Mouse (Mus musculus) liver, embryonic 15.5 days (tissue): ENCODE results near the gene Plau. TPM values are rescaled to one million over a fixed set of nuclear protein-coding genes. Genes with fewer than 3 reads are reported as not detected.

Experiments used
- ATAC-seq: fragments of 200-750 bp; cut with Nextera tagmentation; 2 replicates; pipeline ENCODE4 v1.8.0; 2017; ENCODE audit warnings: moderate number of reproducible peaks, mild to moderate bottlenecking, moderate library complexity; ENCODE audit not compliant: insufficient read depth
- H3K27ac ChIP-seq: fragments of 300-500 bp; sonication (generic); replicated peaks from 2 replicates; pipeline ENCODE4 v1.5.1; 2015; ENCODE audit warnings: mild to moderate bottlenecking, inconsistent platforms
- H3K27me3 ChIP-seq: fragments of 300-500 bp; sonication (generic); 2 replicates; pipeline ENCODE4 v1.6.1; 2015; ENCODE audit warnings: mild to moderate bottlenecking, inconsistent platforms
- H3K36me3 ChIP-seq: fragments of 300-500 bp; sonication (generic); replicated peaks from 2 replicates; pipeline ENCODE4 v1.6.1; 2015; ENCODE audit warnings: moderate library complexity, mild to moderate bottlenecking, inconsistent platforms
- H3K4me1 ChIP-seq: fragments of 300-500 bp; sonication (generic); replicated peaks from 2 replicates; pipeline ENCODE4 v1.6.1; 2015; ENCODE audit warnings: inconsistent platforms
- H3K4me2 ChIP-seq: fragments of 300-500 bp; sonication (generic); 2 replicates; pipeline ENCODE4 v1.6.1; 2015; ENCODE audit warnings: moderate library complexity, mild to moderate bottlenecking, inconsistent platforms
- H3K4me3 ChIP-seq: fragments of 300-500 bp; sonication (generic); replicated peaks from 2 replicates; pipeline ENCODE4 v1.5.1; 2015; ENCODE audit warnings: mild to moderate bottlenecking, inconsistent platforms
- H3K9ac ChIP-seq: fragments of 300-500 bp; sonication (generic); 2 replicates; pipeline ENCODE4 v1.6.1; 2015; ENCODE audit warnings: moderate library complexity, mild to moderate bottlenecking, inconsistent platforms
- H3K9me3 ChIP-seq: fragments of 300-500 bp; sonication (generic); replicated peaks from 2 replicates; pipeline ENCODE4 v1.6.1; 2016; ENCODE audit warnings: inconsistent platforms
- WGBS: fragments of 180-500 bp; shearing (Covaris S2); methylation state at CpG from one replicate; pipeline ENCODE4 v1.1.7; 2015; ENCODE audit warnings: mixed read lengths; ENCODE audit not compliant: insufficient replicate concordance; 5-methylcytosine and 5-hydroxymethylcytosine counted together
- polyA plus RNA-seq: library from polyadenylated mRNA; unstranded; fragments of >200 nt; fragmentation: Nextera tagmentation; extraction: Ambion mirVana; gene quantifications from 2 replicates; pipeline ENCODE4 v1.2.1, GENCODE M21; 2015

The Plau gene
- polyA plus RNA-seq, 1 experiment from 2014 or later, result 0.76 TPM

GRCm38 (mm10) chr14:20844671-20845576, 8.5 kb downstream of the Plau start:
- H3K36me3 ChIP-seq, result no peaks in the 10 kb centered on the region
- H3K27ac ChIP-seq, result peak overlapping the region; percentile 69
- no peak overlapping the region for H3K4me2 ChIP-seq
- WGBS, result 66% methylated on average over 10 of the region's 10 CpGs
- H3K9me3 ChIP-seq, result no peaks in the 10 kb centered on the region
- H3K4me3 ChIP-seq, result no peak overlapping the region
- no peak overlapping the region for H3K9ac ChIP-seq
- H3K27me3 ChIP-seq, result peaks cover 10% of the 10 kb centered on the region; the same call in 1 of the 2 replicates
- peaks cover 8% of the 10 kb centered on the region; the same call in 1 of the 2 replicates for H3K4me1 ChIP-seq
- no peak for ATAC-seq

GRCm38 (mm10) chr14:20845577-20846088, 9.2 kb downstream of the Plau start:
- peak overlapping the region; percentile 69 for H3K27ac ChIP-seq
- 26% methylated on average over 9 of the region's 9 CpGs for WGBS
- H3K9ac ChIP-seq, result no peak overlapping the region
- no peak; the same call in 1 of the 2 replicates for ATAC-seq
- H3K27me3 ChIP-seq, result peaks cover 15% of the 10 kb centered on the region; the same call in 1 of the 2 replicates
- H3K4me1 ChIP-seq, result peaks cover 8% of the 10 kb centered on the region; the same call in 1 of the 2 replicates
- H3K9me3 ChIP-seq, result no peaks in the 10 kb centered on the region
- no peak overlapping the region for H3K4me3 ChIP-seq
- H3K4me2 ChIP-seq, result peak overlapping the region; percentile 42
- no peaks in the 10 kb centered on the region for H3K36me3 ChIP-seq

GRCm38 (mm10) chr14:20846214-20846613, 9.8 kb downstream of the Plau start:
- H3K4me2 ChIP-seq, result peak overlapping the region; percentile 42
- H3K27me3 ChIP-seq, result peaks cover 15% of the 10 kb centered on the region; the same call in 1 of the 2 replicates
- H3K4me3 ChIP-seq, result no peak overlapping the region
- H3K9me3 ChIP-seq, result no peaks in the 10 kb centered on the region
- H3K27ac ChIP-seq, result peak overlapping the region; percentile 65
- WGBS, result 26% methylated on average over 7 of the region's 7 CpGs
- ATAC-seq, result no peak
- peaks cover 8% of the 10 kb centered on the region; the same call in 1 of the 2 replicates for H3K4me1 ChIP-seq
- H3K36me3 ChIP-seq, result no peaks in the 10 kb centered on the region
- no peak overlapping the region for H3K9ac ChIP-seq

- H3K9ac ChIP-seq, result no peak overlapping the region
- no peak overlapping the region for H3K4me2 ChIP-seq
- peaks cover 15% of the 10 kb centered on the region; the same call in 1 of the 2 replicates for H3K27me3 ChIP-seq
- ATAC-seq, result no peak
- WGBS, result 54% methylated on average over 3 of the region's 3 CpGs
- H3K27ac ChIP-seq, result no peak overlapping the region
- H3K4me1 ChIP-seq, result peaks cover 8% of the 10 kb centered on the region; the same call in 1 of the 2 replicates
- H3K9me3 ChIP-seq, result no peaks in the 10 kb centered on the region
- H3K36me3 ChIP-seq, result no peaks in the 10 kb centered on the region
- no peak overlapping the region for H3K4me3 ChIP-seq
Measured at GRCm38 (mm10) chr14:20847637-20848129, 11.2 kb downstream of the Plau start.

- H3K9me3 ChIP-seq, result no peaks in the 10 kb centered on the region
- no peaks in the 10 kb centered on the region for H3K36me3 ChIP-seq
- 55% methylated on average over 4 of the region's 4 CpGs for WGBS
- H3K9ac ChIP-seq, result no peak overlapping the region
- H3K27ac ChIP-seq, result no peak overlapping the region
- no peak overlapping the region for H3K4me3 ChIP-seq
- no peak for ATAC-seq
- peaks cover 8% of the 10 kb centered on the region; the same call in 1 of the 2 replicates for H3K4me1 ChIP-seq
- no peak overlapping the region for H3K4me2 ChIP-seq
- H3K27me3 ChIP-seq, result peaks cover 15% of the 10 kb centered on the region; the same call in 1 of the 2 replicates
Measured at GRCm38 (mm10) chr14:20849753-20850152, 13.3 kb downstream of the Plau start.

- Histone ChIP-seq H3K9ac (no peak overlapping the region), H3K36me3 (no peaks in the 10 kb centered on the region), H3K4me1 (peaks cover 6% of the 10 kb centered on the region; the same call in 1 of the 2 replicates), H3K4me2 (no peak overlapping the region), H3K4me3 (no peak overlapping the region), H3K27ac (no peak overlapping the region), H3K27me3 (peaks cover 13% of the 10 kb centered on the region; the same call in 1 of the 2 replicates), H3K9me3 (no peaks in the 10 kb centered on the region)
- no peak for ATAC-seq
- WGBS, result 40% methylated on average over 2 of the region's 2 CpGs
Measured at GRCm38 (mm10) chr14:20850498-20850897, 14.0 kb downstream of the Plau start.

- no peak for ATAC-seq
- Histone ChIP-seq H3K27me3 (peaks cover 11% of the 10 kb centered on the region; the same call in 1 of the 2 replicates), H3K4me1 (no peaks in the 10 kb centered on the region), H3K9me3 (no peaks in the 10 kb centered on the region), H3K27ac (no peak overlapping the region), H3K4me2 (no peak overlapping the region), H3K36me3 (no peaks in the 10 kb centered on the region), H3K4me3 (no peak overlapping the region), H3K9ac (no peak overlapping the region)
Measured at GRCm38 (mm10) chr14:20851776-20852175, 15.3 kb downstream of the Plau start.

- Histone ChIP-seq H3K9me3 (no peaks in the 10 kb centered on the region), H3K36me3 (no peaks in the 10 kb centered on the region), H3K27ac (no peak overlapping the region), H3K4me3 (no peak overlapping the region), H3K9ac (no peak overlapping the region), H3K27me3 (no peaks in the 10 kb centered on the region), H3K4me1 (no peaks in the 10 kb centered on the region), H3K4me2 (no peak overlapping the region)
- no peak for ATAC-seq
- 45% methylated on average over 2 of the region's 2 CpGs for WGBS
Measured at GRCm38 (mm10) chr14:20861152-20861551, 24.7 kb downstream of the Plau start.

GRCm38 (mm10) chr14:20861559-20861958, 25.1 kb downstream of the Plau start:
- 35% methylated on average over 5 of the region's 5 CpGs for WGBS
- Histone ChIP-seq H3K27me3 (no peaks in the 10 kb centered on the region), H3K4me3 (no peak overlapping the region), H3K27ac (no peak overlapping the region), H3K9me3 (no peaks in the 10 kb centered on the region), H3K9ac (no peak overlapping the region), H3K4me1 (no peaks in the 10 kb centered on the region), H3K36me3 (no peaks in the 10 kb centered on the region), H3K4me2 (no peak overlapping the region)
- no peak for ATAC-seq

- H3K27me3 ChIP-seq, result no peaks in the 10 kb centered on the region
- H3K9ac ChIP-seq, result no peak overlapping the region
- H3K4me2 ChIP-seq, result no peak overlapping the region
- no peaks in the 10 kb centered on the region for H3K9me3 ChIP-seq
- H3K36me3 ChIP-seq, result no peaks in the 10 kb centered on the region
- no peak for ATAC-seq
- WGBS, result 59% methylated on average over 6 of the region's 6 CpGs
- H3K27ac ChIP-seq, result no peak overlapping the region
- H3K4me1 ChIP-seq, result no peaks in the 10 kb centered on the region
- H3K4me3 ChIP-seq, result no peak overlapping the region
Measured at GRCm38 (mm10) chr14:20863306-20864065, 27.0 kb downstream of the Plau start.

- H3K27me3 ChIP-seq, result no peaks in the 10 kb centered on the region
- no peaks in the 10 kb centered on the region for H3K36me3 ChIP-seq
- no peak overlapping the region for H3K9ac ChIP-seq
- H3K4me2 ChIP-seq, result no peak overlapping the region
- ATAC-seq, result no peak
- H3K4me1 ChIP-seq, result no peaks in the 10 kb centered on the region
- WGBS, result 49% methylated on average over 4 of the region's 4 CpGs
- no peak overlapping the region for H3K27ac ChIP-seq
- H3K9me3 ChIP-seq, result no peaks in the 10 kb centered on the region
- H3K4me3 ChIP-seq, result no peak overlapping the region
Measured at GRCm38 (mm10) chr14:20864192-20864591, 27.7 kb downstream of the Plau start.
